Mouse (Mus musculus): ENCODE results near the gene Epha4.

DNA sequence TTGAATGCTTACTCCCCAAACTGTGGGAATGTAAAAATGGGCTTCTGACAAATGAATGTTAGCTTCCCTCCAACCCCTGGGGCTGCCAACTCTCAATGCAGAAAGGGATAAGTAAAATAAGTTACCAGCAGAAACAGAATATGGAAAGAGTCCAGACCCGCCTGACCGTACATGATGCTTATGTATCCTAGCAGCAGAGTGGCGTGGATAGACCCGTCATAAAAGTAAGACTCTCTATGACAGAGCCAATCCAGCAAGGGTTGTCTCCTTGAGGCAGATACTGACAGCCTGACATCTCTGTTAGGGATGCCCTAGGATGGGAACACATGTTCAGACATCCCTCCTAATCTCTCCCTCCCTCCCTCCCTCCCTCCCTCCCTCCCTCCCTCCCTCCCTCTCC lies 111.9 kb downstream of the Epha4 start:
- TF ChIP-seq CTCF (conservative IDR thresholded peaks at IDR 0.05; ENCODE audit: insufficient read depth, insufficient read length, low read depth, low read length) (no peak), POLR2A (IDR thresholded peaks at IDR 0.05; ENCODE audit: low read depth, low read length) (no peak)
